Mouse (Mus musculus) liver, postnatal 0 days (tissue): Measurements from ENCODE around the gene Ilvbl. TPM values are rescaled to one million over a fixed set of nuclear protein-coding genes. Genes with fewer than 3 reads are reported as not detected.

ENCODE experiments used
- ATAC-seq: fragments of 200-750 bp; cut with Nextera tagmentation; 2 replicates; pipeline ENCODE4 v1.8.0; 2017; ENCODE audit warnings: mild to moderate bottlenecking, moderate library complexity
- DNase-seq: peaks from one replicate; pipeline ENCODE4 v3.0.0-alpha.2; 2016
- H3K27ac ChIP-seq: fragments of 300-500 bp; sonication (generic); 2 replicates; pipeline ENCODE4 v1.5.1; 2014; ENCODE audit warnings: antibody characterized with exemption, moderate library complexity, mild to moderate bottlenecking, low read depth
- H3K27me3 ChIP-seq: fragments of 300-500 bp; sonication (generic); 2 replicates; pipeline ENCODE4 v1.6.1; 2014; ENCODE audit warnings: low read length, control low read depth, mixed read lengths; ENCODE audit not compliant: insufficient read depth
- H3K36me3 ChIP-seq: fragments of 300-500 bp; sonication (generic); replicated peaks from 2 replicates; pipeline ENCODE4 v1.6.1; 2014; ENCODE audit warnings: mild to moderate bottlenecking, control low read depth, low read length, moderate library complexity, mixed read lengths; ENCODE audit not compliant: insufficient read depth
- H3K4me1 ChIP-seq: fragments of 300-500 bp; sonication (generic); 2 replicates; pipeline ENCODE4 v1.6.1; 2014; ENCODE audit warnings: antibody characterized with exemption, mild to moderate bottlenecking, control low read depth; ENCODE audit not compliant: insufficient read depth
- H3K4me2 ChIP-seq: fragments of 300-500 bp; sonication (generic); 2 replicates; pipeline ENCODE4 v1.6.1; 2014; ENCODE audit warnings: low read depth, mild to moderate bottlenecking, low read length, moderate library complexity, mixed read lengths
- H3K4me3 ChIP-seq: fragments of 300-500 bp; sonication (generic); 2 replicates; pipeline ENCODE4 v1.5.1; 2014; ENCODE audit warnings: low read depth, low read length
- H3K9ac ChIP-seq: fragments of 300-500 bp; sonication (generic); replicated peaks from 2 replicates; pipeline ENCODE4 v1.6.1; 2014; ENCODE audit warnings: mild to moderate bottlenecking, moderate library complexity
- H3K9me3 ChIP-seq: fragments of 300-500 bp; sonication (generic); 2 replicates; pipeline ENCODE4 v1.6.1; 2016; ENCODE audit warnings: mild to moderate bottlenecking, control low read depth, low read length, mixed read lengths
- CTCF ChIP-seq: sonication (generic); IDR thresholded peaks from 2 replicates; pipeline ENCODE4 v1.5.1; 2016; ENCODE audit warnings: antibody characterized with exemption, low read depth
- EP300 ChIP-seq: IDR thresholded peaks from 2 replicates; pipeline ENCODE4 v1.6.1; 2016; ENCODE audit warnings: antibody characterized with exemption, low read depth, mild to moderate bottlenecking
- WGBS: fragments of 180-500 bp; shearing (Covaris S2); extraction: QIAGEN DNeasy Blood & Tissue Kit; methylation state at CpG from one replicate; pipeline ENCODE4 v1.1.7; 2014; ENCODE audit not compliant: insufficient replicate concordance; 5-methylcytosine and 5-hydroxymethylcytosine counted together
- microRNA-seq: library from miRNA; unstranded; fragments of <30 nt; microRNA quantifications from one replicate; pipeline ENCODE4, GENCODE M21; 2016
- polyA plus RNA-seq: library from polyadenylated mRNA; unstranded; fragments of >200 nt; fragmentation: Nextera tagmentation; extraction: Ambion mirVana; gene quantifications from 2 replicates; pipeline ENCODE4 v1.2.1, GENCODE M21; 2015

Gene Ilvbl
- polyA plus RNA-seq, 1 experiment from 2014 or later = 39.1 TPM

DNA sequence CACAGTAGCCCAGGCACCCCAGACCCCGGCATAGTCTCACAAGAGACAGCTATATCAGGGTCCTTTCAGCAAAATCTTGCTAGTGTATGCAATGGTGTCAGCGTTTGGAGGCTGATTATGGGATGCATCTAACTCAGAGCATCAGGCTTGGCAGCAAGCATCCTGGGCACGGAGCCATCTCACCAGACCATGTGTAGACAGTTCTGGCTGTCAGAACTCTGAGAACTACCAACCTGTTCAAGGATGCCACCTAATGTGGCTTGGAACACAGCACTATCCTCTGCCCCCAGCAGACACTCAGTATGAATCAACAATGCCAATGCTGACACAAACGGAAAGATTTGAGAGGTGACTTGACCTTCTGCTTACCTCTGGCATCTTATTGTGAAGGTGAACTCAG, 56.0 kb downstream of the Ilvbl start:
- Histone ChIP-seq H3K9ac (no peak overlapping the region), H3K4me1 (no peaks in the 10 kb centered on the region), H3K9me3 (no peaks in the 10 kb centered on the region), H3K27ac (no peak overlapping the region), H3K4me2 (no peak overlapping the region), H3K4me3 (no peak overlapping the region), H3K36me3 (no peaks in the 10 kb centered on the region), H3K27me3 (peaks cover 3% of the 10 kb centered on the region; the same call in 1 of the 2 replicates)
- ATAC-seq = no peak
- TF ChIP-seq EP300 (no peak), CTCF (no peak)
- WGBS = 76% methylated on average over 4 of the region's 4 CpGs
- no peak for DNase-seq

GRCm38 (mm10) chr10:78632311-78632710, 58.2 kb downstream of the Ilvbl start:
- ATAC-seq = no peak

More at GRCm38 (mm10) chr10:78632311-78632710, 58.2 kb downstream of the Ilvbl start:
- no peaks in the 10 kb centered on the region for H3K9me3 ChIP-seq
- no peak overlapping the region for H3K27ac ChIP-seq
- peaks cover 3% of the 10 kb centered on the region; the same call in 1 of the 2 replicates for H3K27me3 ChIP-seq
- H3K36me3 ChIP-seq = no peaks in the 10 kb centered on the region
- no peak overlapping the region for H3K9ac ChIP-seq
- peak; percentile 20 for DNase-seq
- TF ChIP-seq EP300 = no peak
- TF ChIP-seq CTCF = peak; percentile 67
- 11% methylated on average over 6 of the region's 6 CpGs for WGBS
- H3K4me1 ChIP-seq = no peaks in the 10 kb centered on the region
- no peak overlapping the region for H3K4me2 ChIP-seq
- no peak overlapping the region for H3K4me3 ChIP-seq

Small RNA genes within 50 kb of the gene (microRNA-seq; reads per million reads assigned to microRNA genes)
- not detected for gene Gm27541

Other genes with a start within 250 kb of the Ilvbl start
- 154 and 171 TPM in 2 replicates for gene Agpat3, start 221.9 kb upstream of the Ilvbl start, polyA plus RNA-seq
- gene Rrp1, start 161.3 kb upstream of the Ilvbl start, polyA plus RNA-seq = 93.5 and 95.5 TPM in 2 replicates
- 177 and 187 TPM in 2 replicates for gene Cstb, start 148.7 kb upstream of the Ilvbl start, polyA plus RNA-seq
- gene Pdxk, start 109.4 kb upstream of the Ilvbl start, polyA plus RNA-seq = 10.1 and 11.0 TPM in 2 replicates
- gene Olfr1358, start 56.9 kb upstream of the Ilvbl start, polyA plus RNA-seq = 0.09 TPM in 1 of 2 replicates, not detected in the other
- gene Syde1, start 17.6 kb downstream of the Ilvbl start, polyA plus RNA-seq = 1.5 TPM in 2 replicates
- gene Olfr1357, start 43.7 kb downstream of the Ilvbl start, polyA plus RNA-seq = not detected in 2 replicates
- gene Casp14, start 143.9 kb downstream of the Ilvbl start, polyA plus RNA-seq = not detected in 2 replicates
- gene Ccdc105, start 178.7 kb downstream of the Ilvbl start, polyA plus RNA-seq = not detected in 2 replicates
- 0.08 and 0.13 TPM in 2 replicates for gene Slc1a6, start 206.2 kb downstream of the Ilvbl start, polyA plus RNA-seq